8 mouse cellular contexts compared by ENCODE assay signal in genomic region chr11:107129641-107130040, GRCm38 (mm10). TPM values are rescaled to one million over a fixed set of nuclear protein-coding genes. Genes with fewer than 3 reads are reported as not detected.
DNase-seq lines count a peak whose midpoint lies in the region; ATAC-seq and TF ChIP-seq lines count a peak whose summit lies in the region.

No protein-coding gene starts in this region.

- TF ChIP-seq POLR2A in heart, adult 2 months (IDR thresholded peaks at IDR 0.05; ENCODE audit: insufficient read depth, low read depth, low read length) = no peak

- WGBS in heart, adult 2 months = 13% methylated on average over 2 of the region's 2 CpGs
- WGBS in hindbrain, embryonic 10.5 days = 35% methylated on average over 2 of the region's 2 CpGs
- 9% methylated on average over 2 of the region's 2 CpGs for WGBS in liver, embryonic 16.5 days (ENCODE audit: insufficient replicate concordance)

- TF ChIP-seq EP300 in heart, adult 2 months (IDR thresholded peaks at IDR 0.05; ENCODE audit: insufficient read depth, low read depth, low read length) = no peak

- no peak for TF ChIP-seq CTCF in heart, adult 2 months (IDR thresholded peaks at IDR 0.05)

- H3K9me3 ChIP-seq in hindbrain, embryonic 10.5 days = no peaks in the 10 kb centered on the region
- no peaks in the 10 kb centered on the region for H3K9me3 ChIP-seq in liver, embryonic 16.5 days (replicated peaks; ENCODE audit: control insufficient read depth, low read length)

- H3K27ac ChIP-seq in heart, adult 2 months = no peak overlapping the region; the same call in 1 of the 2 replicates
- no peak overlapping the region for H3K27ac ChIP-seq in hindbrain, embryonic 10.5 days
- H3K27ac ChIP-seq in liver, embryonic 16.5 days (ENCODE audit: low read length) = no peak overlapping the region

- H3K4me3 ChIP-seq in heart, adult 2 months = peak overlapping the region; percentile 2; the same call in 1 of the 2 replicates
- peak overlapping the region; percentile 86 for H3K4me3 ChIP-seq in hindbrain, embryonic 10.5 days
- H3K4me3 ChIP-seq in liver, embryonic 16.5 days (ENCODE audit: low read depth, low read length) = peak overlapping the region; percentile 96

- intact Hi-C loops in heart, adult 2 months (cut with DNase I) = no loop called here

- no peak for ATAC-seq in liver, embryonic 16.5 days (ENCODE audit: low read depth)

- H3K36me3 ChIP-seq in heart, adult 2 months (ENCODE audit: control insufficient read depth, insufficient read depth, low read length) = peaks cover 8% of the 10 kb centered on the region
- 0 out of 2 replicates have a peak, but pooled peaks cover 3% of the 10 kb centered on the region for H3K36me3 ChIP-seq in hindbrain, embryonic 10.5 days
- H3K36me3 ChIP-seq in liver, embryonic 16.5 days (ENCODE audit: control insufficient read depth, insufficient read depth) = no peaks in the 10 kb centered on the region

- DNase-seq in heart, adult 2 months = no peak
- no peak for DNase-seq in heart, postnatal 4 days
- DNase-seq in A20 (ENCODE audit: low read depth, low spot score) = peak; percentile 58
- no peak for DNase-seq in hindbrain, embryonic 10.5 days (ENCODE audit: low spot score)
- no peak for DNase-seq in left cerebral cortex, adult 8-10 months (ENCODE audit: low spot score in 2 of 2)
- no peak for DNase-seq in urinary bladder, postnatal 36 days (ENCODE audit: low spot score in 2 of 2)
- DNase-seq in thymus, postnatal 25 days = no peak

- peaks cover 1% of the 10 kb centered on the region for H3K79me2 ChIP-seq in heart, adult 2 months (replicated peaks; ENCODE audit: control insufficient read depth, insufficient read depth, low read length)

- peaks cover 5% of the 10 kb centered on the region for H3K4me1 ChIP-seq in heart, adult 2 months (ENCODE audit: control insufficient read depth, insufficient read depth, low read length)
- peaks cover 32% of the 10 kb centered on the region for H3K4me1 ChIP-seq in hindbrain, embryonic 10.5 days (replicated peaks)
- H3K4me1 ChIP-seq in liver, embryonic 16.5 days (ENCODE audit: control insufficient read depth, low read depth, low read length) = peaks cover 22% of the 10 kb centered on the region

- peak overlapping the region; percentile 81 for H3K4me2 ChIP-seq in liver, embryonic 16.5 days (ENCODE audit: low read depth, low read length)

- no peak overlapping the region for H3K9ac ChIP-seq in heart, adult 2 months (ENCODE audit: low read depth, low read length)
- no peak overlapping the region for H3K9ac ChIP-seq in liver, embryonic 16.5 days (ENCODE audit: low read depth, low read length)

- no peaks in the 10 kb centered on the region for H3K27me3 ChIP-seq in heart, adult 2 months (ENCODE audit: control insufficient read depth, insufficient read depth, low read length)
- no peaks in the 10 kb centered on the region for H3K27me3 ChIP-seq in hindbrain, embryonic 10.5 days (ENCODE audit: insufficient read depth, poor library complexity, severe bottlenecking)
- no peaks in the 10 kb centered on the region for H3K27me3 ChIP-seq in liver, embryonic 16.5 days (ENCODE audit: control insufficient read depth, insufficient read depth, low read depth, low read length)

RNA-seq across cellular contexts. Expression of gene Bptf, which starts 2.3 kb away (rescaled TPM):
- total RNA-seq in heart, adult 2 months (2021) = 10 to 100 TPM; 25.6 to 27.5 TPM
- 11.7 and 13.1 TPM in 2 replicates for polyA plus RNA-seq in heart, adult 2 months (2012; rRNA removed)
- total RNA-seq in heart, postnatal 4 days (2021) = 10 to 100 TPM; 42.0 to 44.8 TPM
- polyA plus RNA-seq in hindbrain, embryonic 10.5 days (2016; fragmentation: Nextera tagmentation; extraction: Ambion mirVana) = 26.8 and 32.7 TPM in 2 replicates
- 7.1 and 8.0 TPM in 2 replicates for polyA plus RNA-seq in liver, embryonic 16.5 days (2015; fragmentation: Nextera tagmentation; extraction: Ambion mirVana)
- 10 to 100 TPM; 62.9 to 76.6 (median 65.4) TPM for total RNA-seq in left cerebral cortex, adult 8-10 months (2022)

RNA-seq across cellular contexts. Expression of gene Nol11, which starts 59.5 kb away (rescaled TPM):
- total RNA-seq in heart, adult 2 months (2021) = 10 to 100 TPM; 18.3 to 18.6 TPM
- polyA plus RNA-seq in heart, adult 2 months (2012; rRNA removed) = 8.2 and 13.9 TPM in 2 replicates
- 10 to 100 TPM; 28.5 to 30.8 TPM for total RNA-seq in heart, postnatal 4 days (2021)
- 64.5 and 68.8 TPM in 2 replicates for polyA plus RNA-seq in hindbrain, embryonic 10.5 days (2016; fragmentation: Nextera tagmentation; extraction: Ambion mirVana)
- polyA plus RNA-seq in liver, embryonic 16.5 days (2015; fragmentation: Nextera tagmentation; extraction: Ambion mirVana) = 18.0 and 18.2 TPM in 2 replicates
- total RNA-seq in left cerebral cortex, adult 8-10 months (2022) = 10 to 100 TPM; 24.6 to 25.7 (median 25.6) TPM

Comparison
In these comparisons a context has a peak if more than half of its experiments do, and no peak if none do; other contexts are left out.
1. H3K4me3 ChIP-seq: peak in every context shown above with its lines; median percentile 96 in liver, embryonic 16.5 days; 86 in hindbrain, embryonic 10.5 days; 2 in heart, adult 2 months.